Mouse (Mus musculus) R1 (cell line): ENCODE measurements around the gene Tnr.

Experiments
- DNase-seq: peaks from one replicate; pipeline ENCODE4 v3.0.0-alpha.2; 2018; ENCODE audit warnings: low read depth, low spot score

Gene Tnr

GRCm38 (mm10) chr1:159869619-159870441 is 346.3 kb downstream of the Tnr start:
- DNase-seq: no peak

DNA sequence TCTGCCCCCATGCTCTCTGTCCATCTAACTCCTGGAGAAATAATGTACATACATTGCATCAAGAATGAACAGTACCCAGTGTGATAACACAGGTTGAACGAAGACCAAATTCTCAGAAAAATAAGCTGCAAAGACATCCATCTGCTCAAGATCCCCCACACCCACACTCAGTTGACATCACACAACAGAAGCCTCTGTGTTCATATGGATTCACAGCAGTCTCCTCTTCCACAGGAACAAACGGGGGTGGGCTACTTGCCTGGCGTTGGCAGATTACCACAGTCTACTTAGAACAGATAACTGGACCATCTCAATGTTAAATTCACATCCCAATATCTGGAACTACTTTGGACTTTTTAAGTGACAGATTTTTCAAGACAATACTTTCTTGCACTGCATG is 349.3 kb downstream of the Tnr start:
- DNase-seq: no peak

GRCm38 (mm10) chr1:159878681-159879080 is 355.1 kb downstream of the Tnr start:
- DNase-seq: peak; percentile 14

GRCm38 (mm10) chr1:159879866-159880265 is 356.3 kb downstream of the Tnr start:
- no peak for DNase-seq

DNA sequence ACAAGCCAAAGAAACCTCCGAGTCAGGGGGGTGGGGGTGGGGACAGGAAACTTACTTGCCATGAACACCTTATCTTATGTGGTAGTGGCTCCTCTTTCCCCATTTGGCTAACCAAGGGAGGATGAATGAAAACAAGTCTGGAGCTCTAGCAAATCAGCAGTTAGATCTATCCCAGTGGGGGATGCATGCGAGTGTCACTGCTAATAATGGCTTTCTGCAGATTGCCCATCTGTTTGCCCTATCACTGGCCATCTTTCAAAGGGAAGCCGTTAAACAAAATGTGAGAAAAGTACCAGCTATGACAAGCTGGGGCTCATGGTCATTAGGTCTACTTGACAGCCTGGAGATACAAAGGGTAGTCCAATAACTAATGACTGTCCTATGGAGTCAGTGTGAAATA is 361.9 kb downstream of the Tnr start:
- DNase-seq: no peak

GRCm38 (mm10) chr1:159888611-159889010 is 365.0 kb downstream of the Tnr start:
- DNase-seq: no peak

GRCm38 (mm10) chr1:159889012-159889765 is 365.6 kb downstream of the Tnr start:
- DNase-seq: no peak

- DNase-seq: no peak
These were observed 367.0 kb downstream of the Tnr start for GRCm38 (mm10) chr1:159890524-159890923.

DNA sequence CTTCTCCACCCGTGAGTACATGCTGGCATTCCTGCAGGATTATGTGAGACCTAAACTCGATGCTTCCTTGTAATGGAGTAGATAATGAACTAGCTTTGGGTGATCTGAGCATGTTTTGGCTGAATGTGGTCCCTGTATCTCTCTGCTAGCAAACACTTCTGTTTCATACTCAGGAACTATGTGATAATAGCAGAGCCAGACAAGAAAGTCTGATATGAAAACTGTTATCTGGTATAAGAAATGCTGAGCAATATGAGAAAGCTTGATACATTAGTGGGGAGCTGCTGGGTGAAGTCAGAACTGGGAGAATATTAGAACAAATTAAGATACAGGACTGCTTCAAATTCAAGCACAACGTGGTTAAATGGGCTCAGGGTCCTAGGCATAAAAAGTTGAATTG is 371.5 kb downstream of the Tnr start:
- DNase-seq: no peak

DNA sequence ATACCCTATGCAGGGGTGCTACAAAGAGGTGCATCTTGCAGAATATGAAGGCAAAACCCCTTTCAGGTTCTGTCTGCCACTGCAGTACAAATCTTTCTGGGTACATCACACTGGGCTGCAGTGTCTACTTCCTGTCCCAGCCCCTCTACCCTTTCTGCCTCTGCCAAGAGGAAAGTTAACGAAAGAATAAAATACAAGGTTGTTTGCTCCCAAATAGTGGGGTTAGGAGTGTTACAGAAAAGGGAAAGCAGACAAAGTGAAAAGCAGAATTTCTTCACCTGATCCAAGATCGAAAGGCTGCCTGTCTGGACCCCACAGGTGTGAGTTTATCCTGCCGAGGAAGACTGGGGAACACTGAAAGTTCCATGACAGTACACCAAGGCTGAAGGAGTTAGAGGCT is 376.4 kb downstream of the Tnr start:
- no peak for DNase-seq

GRCm38 (mm10) chr1:159900639-159901038 is 377.1 kb downstream of the Tnr start:
- DNase-seq: no peak

DNA sequence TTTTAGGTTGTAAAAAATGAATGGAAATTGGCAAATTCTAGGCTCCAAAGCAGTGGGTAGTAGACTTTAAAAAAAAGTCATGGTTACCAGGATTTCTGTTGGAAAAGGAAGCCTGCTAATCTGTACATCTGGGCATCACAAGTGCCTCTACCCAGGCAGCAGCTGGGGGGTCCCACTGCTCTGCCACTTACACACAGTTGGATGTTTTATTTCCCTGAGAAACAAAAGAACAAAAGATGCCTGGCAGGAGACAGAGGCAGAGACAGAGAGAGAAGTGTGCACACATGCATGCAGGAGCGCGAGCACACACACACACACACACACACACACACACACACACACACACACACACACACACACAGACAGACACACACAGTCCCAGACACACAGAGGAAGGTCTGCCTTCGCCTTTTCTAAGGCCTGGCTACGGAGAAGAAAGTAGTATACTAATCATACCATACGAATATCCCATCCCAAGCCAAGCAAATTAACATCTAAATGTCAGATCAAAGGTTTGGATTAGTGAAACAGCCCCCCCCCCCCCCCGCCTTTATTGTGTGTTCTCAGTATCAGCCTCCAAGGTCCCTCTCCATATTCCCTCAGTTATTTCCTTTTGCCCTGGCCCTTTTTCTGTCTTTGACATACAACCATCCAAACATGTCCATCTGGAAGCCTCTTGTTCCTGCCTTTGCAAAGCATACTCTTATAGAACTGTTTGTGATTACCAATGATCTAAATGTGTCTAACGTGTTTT is 378.0 kb downstream of the Tnr start:
- no peak for DNase-seq

GRCm38 (mm10) chr1:159902120-159902497 is 378.5 kb downstream of the Tnr start:
- DNase-seq: no peak

DNA sequence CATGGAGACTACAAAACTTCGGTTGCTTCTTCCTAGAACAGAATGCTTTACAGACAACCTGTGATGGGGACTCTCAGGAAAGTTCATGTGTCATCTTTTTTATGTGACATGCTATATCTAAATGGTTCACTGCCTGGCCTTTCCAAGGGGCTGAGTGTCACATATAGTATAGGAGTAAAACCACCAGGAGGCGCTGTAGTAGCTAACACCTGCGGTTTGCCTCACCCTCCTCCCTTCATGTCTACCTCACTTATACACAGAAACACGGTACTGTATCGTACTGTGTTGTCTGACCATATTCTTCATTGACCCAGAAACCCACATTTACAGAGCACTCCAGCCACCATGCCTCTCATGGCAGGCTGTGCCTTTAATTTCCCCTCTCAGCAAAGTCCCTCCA is 387.4 kb downstream of the Tnr start:
- DNase-seq: peak; percentile 56

DNA sequence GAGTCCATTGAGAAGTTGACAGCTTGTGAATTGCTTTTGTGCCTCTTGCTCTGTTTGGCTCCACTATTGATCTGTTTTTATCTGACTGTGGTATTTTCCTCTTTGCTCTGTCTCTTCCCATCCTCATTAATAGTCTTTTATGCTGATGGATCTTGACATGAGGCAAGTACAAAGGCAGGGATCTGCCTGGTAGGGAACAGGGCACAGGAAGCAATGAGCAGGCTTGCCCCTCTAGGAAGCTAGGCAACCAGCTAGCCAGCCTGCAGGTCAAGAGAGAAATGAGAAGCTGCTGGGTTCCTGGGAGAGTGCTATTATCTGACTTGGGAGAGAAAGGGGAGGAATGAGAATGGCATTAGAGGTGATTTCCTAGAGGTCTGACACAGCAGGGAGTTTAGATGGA is 391.2 kb downstream of the Tnr start:
- no peak for DNase-seq

- no peak for DNase-seq
These were observed 397.0 kb downstream of the Tnr start for GRCm38 (mm10) chr1:159920571-159920970.

- DNase-seq: no peak
These were observed 399.4 kb downstream of the Tnr start for GRCm38 (mm10) chr1:159923010-159923409.

GRCm38 (mm10) chr1:159924105-159924504 is 400.5 kb downstream of the Tnr start:
- no peak for DNase-seq

DNA sequence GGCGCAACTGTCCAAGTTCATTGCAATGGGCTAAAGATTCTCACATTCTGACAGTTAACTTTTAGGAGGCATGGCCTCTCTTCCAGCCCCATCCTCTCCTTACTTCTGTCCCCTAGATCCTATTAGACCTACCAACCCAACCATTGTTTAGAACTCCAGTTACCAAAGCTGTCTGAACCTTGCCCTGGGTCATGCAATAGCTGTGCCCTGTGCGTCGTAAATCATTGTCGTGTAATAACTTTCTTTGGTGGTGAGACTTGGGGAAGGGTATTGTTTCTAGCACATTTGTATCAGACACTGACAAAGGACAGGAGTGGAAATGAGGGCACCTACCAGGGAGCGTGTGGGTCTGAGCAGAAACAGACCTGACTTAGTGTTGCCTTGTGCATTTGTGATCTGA is 401.1 kb downstream of the Tnr start:
- no peak for DNase-seq

GRCm38 (mm10) chr1:159928681-159929335 is 405.2 kb downstream of the Tnr start:
- no peak for DNase-seq

- no peak for DNase-seq
These were observed 408.5 kb downstream of the Tnr start for GRCm38 (mm10) chr1:159932092-159932491.

DNA sequence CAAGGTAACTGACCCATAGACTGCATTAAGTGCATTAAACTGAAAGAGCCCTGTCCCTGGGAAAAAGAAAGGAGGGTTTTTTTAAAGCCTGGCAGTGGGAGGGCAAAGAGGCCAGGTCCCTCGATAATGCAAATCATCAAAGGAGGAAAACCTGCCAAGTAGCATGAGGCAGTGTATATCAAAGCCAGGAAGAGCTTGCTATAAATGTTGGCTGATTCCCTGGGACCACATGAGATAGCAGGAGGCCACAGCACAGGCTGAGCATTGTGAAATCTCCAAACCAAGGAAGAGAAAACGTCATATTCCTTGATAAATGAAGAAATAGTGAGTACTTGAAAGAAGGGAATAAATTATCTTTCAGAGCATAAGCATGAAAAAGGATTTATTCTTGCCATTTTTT is 409.0 kb downstream of the Tnr start:
- no peak for DNase-seq
